Comparison of ENCODE assay signal across 16 mouse cellular contexts in the genomic region with DNA sequence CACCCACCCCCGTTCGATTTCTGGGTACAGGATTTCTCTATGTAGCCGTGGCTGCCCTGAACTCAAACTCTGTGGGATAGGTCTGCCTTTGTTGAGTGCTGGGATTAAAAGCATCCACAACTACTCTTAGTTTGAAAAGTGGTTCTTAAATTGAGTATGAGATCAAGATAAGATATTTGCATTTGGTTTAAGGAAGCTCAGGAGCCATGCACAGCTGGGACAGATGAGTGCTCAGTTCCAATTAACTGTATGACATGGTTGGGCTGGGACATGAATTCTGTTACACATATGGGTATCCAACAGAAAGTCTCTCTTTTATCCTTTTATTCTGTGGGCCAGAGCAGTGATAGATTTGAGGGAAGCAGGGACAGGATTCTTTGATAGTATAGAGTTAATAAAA. TPM values are rescaled to one million over a fixed set of nuclear protein-coding genes. Genes with fewer than 3 reads are reported as not detected.
DNase-seq lines count a peak whose midpoint lies in the region; ATAC-seq and TF ChIP-seq lines count a peak whose summit lies in the region.
"Had no signal": no experiment of that assay in that cellular context is flagged by ENCODE, and none has a peak within 500 bp of the region (broad histone marks: within the 10 kb centered on the region; RNA-seq: fewer than 3 reads in every experiment).

No protein-coding gene starts in this region.

- peak; percentile 16 for DNase-seq in cerebellum, adult 9-10 months
- no peak for DNase-seq in cerebellum, postnatal 4 days (ENCODE audit: low spot score in 2 of 2)
- DNase-seq in lung, embryonic 14.5 days = no peak
- DNase-seq in lung, adult 2 months = no peak
- no peak for DNase-seq in forebrain, postnatal 0 days
- DNase-seq in thymus, postnatal 36 days = no peak
- DNase-seq: adrenal gland, postnatal 10 days; heart, adult 2 months; kidney, adult 18-20 months; lung, postnatal 36 days; right cerebral cortex, postnatal 4 days; thymus, adult 2 months had no signal

- ATAC-seq in lung, embryonic 14.5 days (ENCODE audit: insufficient read depth) = no peak
- ATAC-seq in forebrain, postnatal 0 days = no peak
- no peak for ATAC-seq in midbrain, embryonic 16.5 days
- ATAC-seq in megakaryocyte progenitor cell, adult 5-6 weeks (replicated peaks; ENCODE audit: poor library complexity) = no peak

- TF ChIP-seq CTCF in lung, embryonic 14.5 days (IDR thresholded peaks at IDR 0.05; ENCODE audit: low read depth) = no peak
- TF ChIP-seq CTCF in lung, adult 2 months (IDR thresholded peaks at IDR 0.05; ENCODE audit: insufficient read depth, low read length) = no peak
- TF ChIP-seq CTCF in forebrain, postnatal 0 days (IDR thresholded peaks at IDR 0.05; ENCODE audit: low read depth) = no peak

- no peaks in the 10 kb centered on the region for H3K9me3 ChIP-seq in lung, embryonic 14.5 days (ENCODE audit: low read depth, low read length)
- no peaks in the 10 kb centered on the region for H3K9me3 ChIP-seq in forebrain, postnatal 0 days (ENCODE audit: low read length)
- H3K9me3 ChIP-seq in midbrain, embryonic 16.5 days (replicated peaks; ENCODE audit: control insufficient read depth, low read length, poor library complexity, severe bottlenecking) = no peaks in the 10 kb centered on the region

- TF ChIP-seq POLR2A in lung, adult 2 months (IDR thresholded peaks at IDR 0.05; ENCODE audit: borderline replicate concordance, extremely low read depth, low read depth, low read length) = no peak

- H3K4me2 ChIP-seq in lung, embryonic 14.5 days = peak overlapping the region; percentile 69
- H3K4me2 ChIP-seq in forebrain, postnatal 0 days (ENCODE audit: low read depth) = 0 out of 2 replicates have a peak overlapping the region, but pooled peaks have one; percentile 2
- H3K4me2 ChIP-seq in midbrain, embryonic 16.5 days (ENCODE audit: low read length) = peak overlapping the region; percentile 24

- 66% methylated on average over 3 of the region's 3 CpGs for WGBS in lung, embryonic 14.5 days
- 68% methylated on average over 3 of the region's 3 CpGs for WGBS in lung, adult 2 months
- WGBS in forebrain, postnatal 0 days = 87% methylated on average over 3 of the region's 3 CpGs
- 83% methylated on average over 3 of the region's 3 CpGs for whole genome bisulfite sequencing in midbrain, embryonic 16.5 days

- no peak overlapping the region for H3K27ac ChIP-seq in lung, embryonic 14.5 days (ENCODE audit: low read depth)
- H3K27ac ChIP-seq in forebrain, postnatal 0 days (ENCODE audit: low read depth, low read length) = no peak overlapping the region
- H3K27ac ChIP-seq in midbrain, embryonic 16.5 days (ENCODE audit: low read length) = no peak overlapping the region
- H3K27ac ChIP-seq: heart, adult 2 months had no signal

- H3K27me3 ChIP-seq in lung, embryonic 14.5 days (ENCODE audit: insufficient read depth, low read length) = no peaks in the 10 kb centered on the region
- H3K27me3 ChIP-seq in forebrain, postnatal 0 days (ENCODE audit: insufficient read depth, low read length) = no peaks in the 10 kb centered on the region
- H3K27me3 ChIP-seq in midbrain, embryonic 16.5 days (ENCODE audit: control insufficient read depth, insufficient read depth, low read depth, low read length) = no peaks in the 10 kb centered on the region

- H3K9ac ChIP-seq in lung, embryonic 14.5 days = peak overlapping the region; percentile 24; the same call in 1 of the 2 replicates
- H3K9ac ChIP-seq in forebrain, postnatal 0 days = no peak overlapping the region
- H3K9ac ChIP-seq in midbrain, embryonic 16.5 days (ENCODE audit: low read depth, low read length) = 0 out of 2 replicates have a peak overlapping the region, but pooled peaks have one; percentile 4

- peaks cover 11% of the 10 kb centered on the region for H3K4me1 ChIP-seq in lung, embryonic 14.5 days (ENCODE audit: insufficient read depth)
- H3K4me1 ChIP-seq in lung, adult 2 months (ENCODE audit: control insufficient read depth, insufficient read depth, low read length) = peaks cover 5% of the 10 kb centered on the region
- peaks cover 24% of the 10 kb centered on the region for H3K4me1 ChIP-seq in forebrain, postnatal 0 days (ENCODE audit: insufficient read depth)
- H3K4me1 ChIP-seq in midbrain, embryonic 16.5 days (ENCODE audit: control insufficient read depth, insufficient read depth, low read length) = peaks cover 33% of the 10 kb centered on the region

- H3K4me3 ChIP-seq in lung, embryonic 14.5 days (ENCODE audit: low read depth, low read length) = no peak overlapping the region
- no peak overlapping the region for H3K4me3 ChIP-seq in lung, adult 2 months (replicated peaks; ENCODE audit: extremely low read depth, low read depth, low read length)
- H3K4me3 ChIP-seq in forebrain, postnatal 0 days (ENCODE audit: low read depth, low read length) = no peak overlapping the region
- no peak overlapping the region for H3K4me3 ChIP-seq in midbrain, embryonic 16.5 days (ENCODE audit: low read depth, low read length)
- H3K4me3 ChIP-seq: heart, adult 2 months had no signal

- H3K36me3 ChIP-seq in lung, embryonic 14.5 days (ENCODE audit: insufficient read depth) = peaks cover 30% of the 10 kb centered on the region
- H3K36me3 ChIP-seq in forebrain, postnatal 0 days (ENCODE audit: insufficient read depth) = peaks cover 11% of the 10 kb centered on the region
- H3K36me3 ChIP-seq in midbrain, embryonic 16.5 days (ENCODE audit: control insufficient read depth, insufficient read depth, low read length) = 0 out of 2 replicates have a peak, but pooled peaks cover 9% of the 10 kb centered on the region

RNA-seq across cellular contexts. Expression of gene Fxr2, which starts 2.7 kb away (rescaled TPM):
- polyA plus RNA-seq in lung, embryonic 14.5 days (2014; fragmentation: Nextera tagmentation; extraction: Ambion mirVana) = 26.8 and 31.2 TPM in 2 replicates
- 54.4 and 66.9 TPM in 2 replicates for polyA plus RNA-seq in lung, adult 2 months (2012; rRNA removed)
- 83.9 and 94.5 TPM in 2 replicates for total RNA-seq in forebrain, postnatal 0 days (2014; rRNA removed)
- polyA plus RNA-seq in forebrain, postnatal 0 days (2015; fragmentation: Nextera tagmentation; extraction: Ambion mirVana) = 23.1 and 25.2 TPM in 2 replicates
- polyA plus RNA-seq in midbrain, embryonic 16.5 days (2015; fragmentation: Nextera tagmentation; extraction: Ambion mirVana) = 33.3 and 37.3 TPM in 2 replicates
- 27.3 and 43.5 TPM in 2 replicates for total RNA-seq in megakaryocyte progenitor cell, adult 5-6 weeks (2015)
- 35.5 and 41.5 TPM in 2 replicates for total RNA-seq in megakaryocyte progenitor cell, adult 5-6 weeks (2017)

RNA-seq across cellular contexts. Expression of gene Sat2, which starts 13.6 kb away (rescaled TPM):
- 18.0 and 18.3 TPM in 2 replicates for polyA plus RNA-seq in lung, embryonic 14.5 days (2014; fragmentation: Nextera tagmentation; extraction: Ambion mirVana)
- polyA plus RNA-seq in lung, adult 2 months (2012; rRNA removed) = 3.4 and 6.1 TPM in 2 replicates
- 8.6 and 18.9 TPM in 2 replicates for total RNA-seq in forebrain, postnatal 0 days (2014; rRNA removed)
- 27.3 and 28.0 TPM in 2 replicates for polyA plus RNA-seq in forebrain, postnatal 0 days (2015; fragmentation: Nextera tagmentation; extraction: Ambion mirVana)
- 23.8 and 27.1 TPM in 2 replicates for polyA plus RNA-seq in midbrain, embryonic 16.5 days (2015; fragmentation: Nextera tagmentation; extraction: Ambion mirVana)
- not detected in 2 replicates for total RNA-seq in megakaryocyte progenitor cell, adult 5-6 weeks (2015)
- total RNA-seq in megakaryocyte progenitor cell, adult 5-6 weeks (2017) = 0.37 and 1.5 TPM in 2 replicates
- total RNA-seq: neutrophil, adult 5-6 weeks had no signal

RNA-seq across cellular contexts. Expression of gene Shbg, which starts 17.8 kb away (rescaled TPM):
- polyA plus RNA-seq in lung, embryonic 14.5 days (2014; fragmentation: Nextera tagmentation; extraction: Ambion mirVana) = not detected in 2 replicates
- not detected in 2 replicates for polyA plus RNA-seq in lung, adult 2 months (2012; rRNA removed)
- not detected in 2 replicates for total RNA-seq in forebrain, postnatal 0 days (2014; rRNA removed)
- polyA plus RNA-seq in forebrain, postnatal 0 days (2015; fragmentation: Nextera tagmentation; extraction: Ambion mirVana) = not detected in 2 replicates
- polyA plus RNA-seq in midbrain, embryonic 16.5 days (2015; fragmentation: Nextera tagmentation; extraction: Ambion mirVana) = not detected in 2 replicates
- not detected in 2 replicates for total RNA-seq in megakaryocyte progenitor cell, adult 5-6 weeks (2015)
- not detected in 2 replicates for total RNA-seq in megakaryocyte progenitor cell, adult 5-6 weeks (2017)
- total RNA-seq: heart, adult 2 months; layer of hippocampus, postnatal 25 days; neutrophil, adult 5-6 weeks had no signal
- polyA plus RNA-seq: heart, adult 2 months; thymus, adult 2 months had no signal

RNA-seq across cellular contexts. Expression of gene Sox15, which starts 19.6 kb away (rescaled TPM):
- not detected in 2 replicates for polyA plus RNA-seq in lung, embryonic 14.5 days (2014; fragmentation: Nextera tagmentation; extraction: Ambion mirVana)
- polyA plus RNA-seq in lung, adult 2 months (2012; rRNA removed) = 0.14 and 5.5 TPM in 2 replicates
- not detected in 2 replicates for total RNA-seq in forebrain, postnatal 0 days (2014; rRNA removed)
- not detected in 2 replicates for polyA plus RNA-seq in forebrain, postnatal 0 days (2015; fragmentation: Nextera tagmentation; extraction: Ambion mirVana)
- polyA plus RNA-seq in midbrain, embryonic 16.5 days (2015; fragmentation: Nextera tagmentation; extraction: Ambion mirVana) = not detected in 2 replicates
- not detected in 2 replicates for total RNA-seq in megakaryocyte progenitor cell, adult 5-6 weeks (2015)
- 0.95 TPM in 1 of 2 replicates, not detected in the other for total RNA-seq in megakaryocyte progenitor cell, adult 5-6 weeks (2017)
- total RNA-seq: adrenal gland, postnatal 10 days; heart, adult 2 months had no signal
- polyA plus RNA-seq: heart, adult 2 months had no signal

RNA-seq across cellular contexts. Expression of gene Mpdu1, which starts 27.0 kb away (rescaled TPM):
- polyA plus RNA-seq in lung, embryonic 14.5 days (2014; fragmentation: Nextera tagmentation; extraction: Ambion mirVana) = 29.4 and 32.2 TPM in 2 replicates
- 67.3 and 88.1 TPM in 2 replicates for polyA plus RNA-seq in lung, adult 2 months (2012; rRNA removed)
- 158 and 214 TPM in 2 replicates for total RNA-seq in forebrain, postnatal 0 days (2014; rRNA removed)
- polyA plus RNA-seq in forebrain, postnatal 0 days (2015; fragmentation: Nextera tagmentation; extraction: Ambion mirVana) = 118 and 122 TPM in 2 replicates
- polyA plus RNA-seq in midbrain, embryonic 16.5 days (2015; fragmentation: Nextera tagmentation; extraction: Ambion mirVana) = 101 and 104 TPM in 2 replicates
- 28.6 and 37.5 TPM in 2 replicates for total RNA-seq in megakaryocyte progenitor cell, adult 5-6 weeks (2015)
- total RNA-seq in megakaryocyte progenitor cell, adult 5-6 weeks (2017) = 55.0 and 55.5 TPM in 2 replicates

Comparison
In these comparisons a context has a peak if more than half of its experiments do, and no peak if none do; other contexts are left out.
1. H3K4me2 ChIP-seq: peak in every context shown above with its lines; median percentile 69 in lung, embryonic 14.5 days; 24 in midbrain, embryonic 16.5 days; 2 in forebrain, postnatal 0 days.